Mouse (Mus musculus) stomach, embryonic 16.5 days (tissue): Measurements from ENCODE around the gene Pole3. TPM values are rescaled to one million over a fixed set of nuclear protein-coding genes. Genes with fewer than 3 reads are reported as not detected.
"Not testable (repeated sequence)": the region's sequence is repeated elsewhere in the genome, so short reads cannot be mapped to it uniquely, and the experiment has no call there.

Source experiments
- ATAC-seq: fragments of 200-750 bp; cut with Nextera tagmentation; 2 replicates; pipeline ENCODE4 v1.8.0; 2017; ENCODE audit warnings: moderate number of reproducible peaks, moderate TSS enrichment; ENCODE audit not compliant: insufficient read depth, low FRiP score
- H3K27ac ChIP-seq: fragments of 300-500 bp; sonication (generic); 2 replicates; pipeline ENCODE4 v1.5.1; 2014; ENCODE audit warnings: low read length
- H3K27me3 ChIP-seq: fragments of 300-500 bp; sonication (generic); 2 replicates; pipeline ENCODE4 v1.6.1; 2014; ENCODE audit warnings: low read length, control low read depth, mixed read lengths; ENCODE audit not compliant: control insufficient read depth, insufficient read depth
- H3K36me3 ChIP-seq: fragments of 300-500 bp; sonication (generic); 2 replicates; pipeline ENCODE4 v1.6.1; 2014; ENCODE audit warnings: low read length; ENCODE audit not compliant: control insufficient read depth, insufficient read depth
- H3K4me1 ChIP-seq: fragments of 300-500 bp; sonication (generic); 2 replicates; pipeline ENCODE4 v1.6.1; 2014; ENCODE audit warnings: low read length, control low read depth, mixed read lengths; ENCODE audit not compliant: control insufficient read depth, insufficient read depth
- H3K4me2 ChIP-seq: fragments of 300-500 bp; sonication (generic); 2 replicates; pipeline ENCODE4 v1.6.1; 2014; ENCODE audit warnings: low read depth, low read length, mixed read lengths
- H3K4me3 ChIP-seq: fragments of 300-500 bp; sonication (generic); replicated peaks from 2 replicates; pipeline ENCODE4 v1.5.1; 2014; ENCODE audit warnings: mild to moderate bottlenecking, low read length
- H3K9ac ChIP-seq: fragments of 300-500 bp; sonication (generic); 2 replicates; pipeline ENCODE4 v1.6.1; 2014; ENCODE audit warnings: low read length
- H3K9me3 ChIP-seq: fragments of 300-500 bp; sonication (generic); replicated peaks from 2 replicates; pipeline ENCODE4 v1.6.1; 2016; ENCODE audit warnings: low read length, control low read depth; ENCODE audit not compliant: control insufficient read depth
- WGBS: fragments of 180-500 bp; shearing (Covaris S2); extraction: QIAGEN DNeasy Blood & Tissue Kit; methylation state at CpG from one replicate; pipeline ENCODE4 v1.1.7; 2014; 5-methylcytosine and 5-hydroxymethylcytosine counted together
- polyA plus RNA-seq: library from polyadenylated mRNA; unstranded; fragments of >200 nt; fragmentation: Nextera tagmentation; extraction: Ambion mirVana; gene quantifications from 2 replicates; pipeline ENCODE4 v1.2.1, GENCODE M21; 2015

The Pole3 gene
- polyA plus RNA-seq, 1 experiment from 2014 or later, result 76.0 TPM

GRCm38 (mm10) chr4:62487172-62487571 lies 37.7 kb downstream of the Pole3 start:
- H3K9ac ChIP-seq, result no peak overlapping the region
- H3K27ac ChIP-seq, result no peak overlapping the region
- no peak overlapping the region for H3K4me2 ChIP-seq
- WGBS, result 82% methylated on average over 5 of the region's 5 CpGs
- no peak overlapping the region for H3K4me3 ChIP-seq
- H3K36me3 ChIP-seq, result no peaks in the 10 kb centered on the region
- peaks cover 3% of the 10 kb centered on the region; the same call in 1 of the 2 replicates for H3K4me1 ChIP-seq
- no peaks in the 10 kb centered on the region for H3K9me3 ChIP-seq
- no peaks in the 10 kb centered on the region for H3K27me3 ChIP-seq
- ATAC-seq, result no peak

GRCm38 (mm10) chr4:62486162-62486696 lies 38.6 kb downstream of the Pole3 start:
- Histone ChIP-seq H3K9me3 (no peaks in the 10 kb centered on the region), H3K4me1 (peaks cover 3% of the 10 kb centered on the region; the same call in 1 of the 2 replicates), H3K27ac (no peak overlapping the region), H3K4me2 (no peak overlapping the region), H3K4me3 (no peak overlapping the region), H3K36me3 (no peaks in the 10 kb centered on the region), H3K27me3 (no peaks in the 10 kb centered on the region), H3K9ac (no peak overlapping the region)
- no peak for ATAC-seq
- WGBS, result 89% methylated on average over 15 of the region's 15 CpGs

DNA sequence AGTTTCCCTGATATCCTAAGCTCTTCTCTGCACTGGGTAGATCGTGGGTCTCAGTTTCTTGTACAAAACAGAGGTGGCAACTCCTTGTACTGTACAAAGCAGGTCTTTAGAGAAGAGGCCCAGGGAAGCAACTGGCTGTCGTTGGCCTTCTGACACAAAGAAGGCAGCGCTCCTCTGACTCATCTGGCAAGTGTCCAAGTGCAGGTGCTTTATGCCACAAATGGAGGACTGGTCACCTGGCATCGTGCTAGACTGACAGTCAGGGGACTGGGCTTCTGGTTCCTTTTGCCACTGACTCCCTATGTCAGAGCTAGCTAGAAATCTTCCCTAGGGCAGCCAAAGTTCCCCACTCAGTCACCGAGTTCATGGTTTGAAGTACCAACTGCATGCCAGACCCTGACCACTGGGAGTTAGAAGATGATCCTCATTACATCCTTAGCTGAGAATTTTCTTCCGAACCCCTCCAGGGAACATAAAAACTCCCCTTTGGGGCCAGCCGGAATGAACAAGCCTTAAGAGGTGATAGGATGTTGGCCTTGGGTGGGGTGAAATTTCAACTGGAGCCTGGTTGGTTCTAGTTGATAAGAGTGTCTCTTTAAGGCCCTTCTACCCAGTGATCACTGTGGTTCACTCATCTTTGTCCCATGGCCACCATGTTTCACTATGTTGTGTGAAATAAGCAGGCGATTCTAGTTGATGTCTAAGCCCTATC lies 39.3 kb downstream of the Pole3 start:
- no peaks in the 10 kb centered on the region for H3K27me3 ChIP-seq
- no peak overlapping the region for H3K9ac ChIP-seq
- H3K4me1 ChIP-seq, result peaks cover 5% of the 10 kb centered on the region; the same call in 1 of the 2 replicates
- H3K4me2 ChIP-seq, result no peak overlapping the region
- H3K36me3 ChIP-seq, result no peaks in the 10 kb centered on the region
- H3K27ac ChIP-seq, result peak overlapping the region; percentile 52
- no peak overlapping the region for H3K4me3 ChIP-seq
- WGBS, result 78% methylated on average over 8 of the region's 8 CpGs
- H3K9me3 ChIP-seq, result no peaks in the 10 kb centered on the region
- no peak for ATAC-seq

DNA sequence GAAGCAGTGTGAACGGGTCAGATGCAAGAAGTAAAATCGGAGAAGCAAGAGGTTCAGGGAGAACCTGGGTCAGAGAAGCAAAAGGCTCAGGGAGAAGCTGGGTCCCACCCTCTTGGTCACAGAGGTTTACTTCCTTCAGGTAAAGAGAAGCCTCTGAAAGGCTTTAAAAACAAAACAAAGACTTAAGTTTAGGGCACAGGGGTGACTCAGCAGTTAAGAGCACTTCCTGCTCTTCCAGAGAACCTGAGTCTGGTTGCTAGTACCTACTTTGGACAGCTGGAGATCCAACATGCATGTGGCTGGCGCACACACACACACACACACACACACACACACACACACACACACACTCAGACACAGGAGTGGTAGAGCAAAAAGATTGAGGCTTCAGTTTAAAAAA lies 39.9 kb downstream of the Pole3 start:
- ATAC-seq, result no peak
- H3K4me1 ChIP-seq, result peaks cover 7% of the 10 kb centered on the region; the same call in 1 of the 2 replicates
- no peak overlapping the region for H3K4me3 ChIP-seq
- H3K36me3 ChIP-seq, result no peaks in the 10 kb centered on the region
- H3K9ac ChIP-seq, result no peak overlapping the region
- no peaks in the 10 kb centered on the region for H3K9me3 ChIP-seq
- peak overlapping the region; percentile 52 for H3K27ac ChIP-seq
- H3K4me2 ChIP-seq, result no peak overlapping the region
- WGBS, result 66% methylated on average over 3 of the region's 3 CpGs
- no peaks in the 10 kb centered on the region for H3K27me3 ChIP-seq

GRCm38 (mm10) chr4:62480709-62481605 lies 43.9 kb downstream of the Pole3 start:
- Histone ChIP-seq H3K4me1 (peaks cover 10% of the 10 kb centered on the region), H3K9ac (peak overlapping the region; percentile 77), H3K9me3 (no peaks in the 10 kb centered on the region), H3K4me3 (peak overlapping the region; percentile 61), H3K36me3 (no peaks in the 10 kb centered on the region), H3K27me3 (no peaks in the 10 kb centered on the region), H3K27ac (peak overlapping the region; percentile 84; the same call in 1 of the 2 replicates), H3K4me2 (peak overlapping the region; percentile 90)
- WGBS, result 36% methylated on average over 10 of the region's 10 CpGs
- ATAC-seq, result peak; percentile 9; the same call in 1 of the 2 replicates

DNA sequence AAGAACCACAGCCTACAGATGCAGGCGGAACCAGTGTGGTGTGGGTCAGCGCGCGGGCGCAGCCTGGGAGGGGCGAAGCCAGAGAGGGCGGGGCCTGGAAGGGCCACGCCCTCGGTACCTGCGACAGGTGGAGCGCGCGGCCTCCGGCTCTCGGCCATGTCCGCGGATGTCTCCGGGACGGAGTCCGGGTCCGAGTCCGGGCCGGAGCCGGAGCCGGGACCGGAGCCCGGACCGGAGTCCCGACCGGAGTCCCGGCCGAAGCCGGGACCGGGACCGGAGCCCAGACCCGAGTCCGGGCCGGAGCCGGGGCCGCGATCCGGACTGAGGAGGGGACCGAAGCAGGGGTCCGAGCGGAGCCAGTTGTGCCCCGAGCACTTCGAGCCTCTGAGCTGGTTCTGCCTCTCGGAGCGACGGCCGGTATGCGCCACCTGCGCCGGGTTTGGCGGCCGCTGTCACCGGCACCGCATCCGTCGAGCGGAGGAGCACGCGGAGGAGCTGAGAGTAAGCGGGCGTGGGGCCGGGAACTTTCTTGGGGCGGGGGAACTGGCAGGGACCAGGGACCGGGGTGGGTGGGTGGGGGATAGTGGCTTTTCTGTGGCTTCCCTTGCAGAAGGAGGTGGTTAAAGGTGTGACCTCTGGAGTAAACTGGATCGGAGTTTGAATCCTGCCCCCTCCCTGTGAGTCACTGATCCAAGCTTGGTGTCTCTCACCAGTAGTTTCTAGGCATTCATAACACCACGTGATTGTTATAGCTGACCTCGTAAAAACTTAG lies 44.7 kb downstream of the Pole3 start, which contains the start of gene Bspry:
Gene Bspry, plus strand, starts transcription at position 117 of the 772 bp plus-strand sequence.
- H3K9ac ChIP-seq, result peak within 1 kb of the TSS; percentile 77
- H3K36me3 ChIP-seq, result no peaks in the 10 kb centered on the region
- peak within 1 kb of the TSS; percentile 61 for H3K4me3 ChIP-seq
- no peaks in the 10 kb centered on the region for H3K9me3 ChIP-seq
- WGBS, result 2% methylated on average over 66 of the region's 71 CpGs
- peak within 1 kb of the TSS; percentile 90 for H3K4me2 ChIP-seq
- peak; percentile 91 for ATAC-seq
- H3K4me1 ChIP-seq, result peaks cover 10% of the 10 kb centered on the region
- peak within 1 kb of the TSS; percentile 84 for H3K27ac ChIP-seq
- H3K27me3 ChIP-seq, result no peaks in the 10 kb centered on the region

DNA sequence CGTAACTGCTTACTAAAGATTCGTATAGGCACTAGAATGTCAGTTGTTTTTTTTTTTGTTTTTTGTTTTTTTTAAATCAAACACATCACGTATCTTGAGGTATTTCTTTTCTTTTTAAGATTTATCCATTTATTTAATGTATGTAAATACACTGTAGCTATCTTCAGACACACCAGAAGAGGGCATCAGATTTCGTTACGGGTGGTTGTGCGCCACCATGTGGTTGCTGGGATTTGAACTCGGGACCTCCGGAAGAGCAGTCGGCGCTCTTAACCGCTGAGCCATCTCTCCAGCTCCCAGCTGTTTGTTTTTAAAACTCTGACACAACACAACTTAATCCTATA lies 45.3 kb downstream of the Pole3 start:
- not testable (repeated sequence) for H3K9me3 ChIP-seq, H3K36me3 ChIP-seq, ATAC-seq, H3K27me3 ChIP-seq, H3K27ac ChIP-seq
- H3K9ac ChIP-seq, result peak overlapping the region; percentile 77
- peak overlapping the region; percentile 90 for H3K4me2 ChIP-seq
- peaks cover 10% of the 10 kb centered on the region for H3K4me1 ChIP-seq
- WGBS, result 11% methylated on average over 11 of the region's 11 CpGs
- peak overlapping the region; percentile 61 for H3K4me3 ChIP-seq

DNA sequence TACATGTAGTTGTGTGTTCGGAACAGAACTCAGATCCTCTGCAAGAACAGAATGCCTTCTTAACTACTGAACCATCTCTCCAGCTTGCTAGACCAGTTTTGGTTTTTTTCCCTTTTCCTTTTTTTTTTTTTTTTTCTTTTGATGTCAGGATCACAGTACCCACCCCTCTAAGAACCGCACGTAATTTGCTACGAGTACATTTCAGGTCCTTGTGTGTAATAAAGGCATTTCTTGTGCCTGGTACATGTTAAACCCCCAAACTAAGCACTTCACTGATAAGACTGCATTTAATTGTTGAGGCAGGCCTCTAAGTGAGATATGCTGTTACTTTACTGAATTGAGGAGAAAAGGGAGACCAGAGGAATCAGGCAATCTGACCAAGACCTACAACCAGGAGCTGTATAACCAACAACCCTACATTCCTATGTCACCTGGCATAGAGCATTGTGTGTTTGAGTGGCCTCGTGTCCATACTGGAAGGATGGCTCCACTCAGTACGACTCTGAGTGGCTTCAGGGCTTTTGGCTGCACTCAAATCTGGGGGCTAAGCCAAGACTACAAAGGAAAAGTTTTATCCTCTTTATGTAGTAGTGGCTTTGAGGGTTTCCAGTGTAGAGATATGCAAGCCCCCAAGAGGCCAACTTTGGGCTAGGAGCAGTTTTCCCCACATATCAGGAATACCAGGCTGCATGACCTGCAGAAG lies 47.2 kb downstream of the Pole3 start:
- Histone ChIP-seq H3K4me2 (no peak overlapping the region), H3K9me3 (no peaks in the 10 kb centered on the region), H3K27ac (peak overlapping the region; percentile 66), H3K4me1 (peaks cover 7% of the 10 kb centered on the region), H3K9ac (no peak overlapping the region), H3K27me3 (no peaks in the 10 kb centered on the region), H3K4me3 (no peak overlapping the region), H3K36me3 (no peaks in the 10 kb centered on the region)
- 66% methylated on average over 6 of the region's 6 CpGs for WGBS
- peak; percentile 14; the same call in 1 of the 2 replicates for ATAC-seq
